Mouse (Mus musculus) MEL (cell line): ENCODE results near the gene Per1. TPM values are rescaled to one million over a fixed set of nuclear protein-coding genes. Genes with fewer than 3 reads are reported as not detected.
A peak's percentile ranks its signal among the peaks of the same experiment; 100 is the strongest.

Experiments used
- DNase-seq: peaks from one replicate; pipeline ENCODE4 v3.0.0; 2011; ENCODE audit warnings: low read depth, low spot score
- H3K27ac ChIP-seq: 2 replicates; pipeline ENCODE4 v1.5.1; 2012; ENCODE audit warnings: low read depth, mild to moderate bottlenecking, control low read depth, low read length, moderate library complexity; ENCODE audit not compliant: control insufficient read depth
- H3K27me3 ChIP-seq, 2 experiments: fragments of 150-350 bp in 1 of 2; sonication (generic) in 1 of 2; 2 replicates each; pipeline ENCODE4 v1.6.1; 2012; ENCODE audit warnings: low read length in 2 of 2, mild to moderate bottlenecking in 2 of 2, improper control_type of control experiment in 1 of 2, moderate library complexity in 1 of 2; ENCODE audit not compliant: insufficient read depth in 2 of 2, control insufficient read depth in 1 of 2
- H3K36me3 ChIP-seq, 2 experiments: 2 replicates each; pipeline ENCODE4 v1.6.1; 2012 to 2014; ENCODE audit warnings: low read length in 2 of 2, improper control_type of control experiment in 1 of 2, inconsistent platforms in 1 of 2, mild to moderate bottlenecking in 1 of 2; ENCODE audit not compliant: insufficient read depth in 2 of 2, control insufficient read depth in 1 of 2
- H3K4me1 ChIP-seq, 2 experiments: fragments of 150-350 bp in 1 of 2; sonication (generic) in 1 of 2; 2 replicates each; pipeline ENCODE4 v1.6.1; 2012; ENCODE audit warnings: low read length in 2 of 2, improper control_type of control experiment in 1 of 2, mild to moderate bottlenecking in 1 of 2; ENCODE audit not compliant: insufficient read depth in 2 of 2, control insufficient read depth in 1 of 2
- H3K4me3 ChIP-seq, 2 experiments: fragments of 150-350 bp in 1 of 2; sonication (generic) in 1 of 2; 2 replicates each; pipeline ENCODE4 v1.5.1; 2012; ENCODE audit warnings: low read depth in 2 of 2, low read length in 2 of 2, mild to moderate bottlenecking in 2 of 2, moderate library complexity in 2 of 2, control low read depth in 1 of 2, improper control_type of control experiment in 1 of 2; ENCODE audit not compliant: control insufficient read depth in 1 of 2, insufficient read depth in 1 of 2
- H3K79me2 ChIP-seq: 2 replicates; pipeline ENCODE4 v1.6.1; 2012; ENCODE audit warnings: mild to moderate bottlenecking, low read length, moderate library complexity; ENCODE audit not compliant: control insufficient read depth, poor library complexity, insufficient read depth
- H3K9ac ChIP-seq: 2 replicates; pipeline ENCODE4 v1.6.1; 2012; ENCODE audit warnings: low read depth, mild to moderate bottlenecking, control low read depth, low read length, moderate library complexity; ENCODE audit not compliant: control insufficient read depth, poor library complexity, severe bottlenecking
- H3K9me3 ChIP-seq: fragments of 150-350 bp; sonication (generic); replicated peaks from 2 replicates; pipeline ENCODE4 v1.6.1; 2012; ENCODE audit warnings: mild to moderate bottlenecking, low read length, improper control_type of control experiment, moderate library complexity; ENCODE audit not compliant: insufficient read depth
- CTCF ChIP-seq, 3 experiments: IDR thresholded peaks in 2 of 3; conservative IDR thresholded peaks in 1 of 3; 2 replicates each; pipeline ENCODE4 v1.5.1; 2011 to 2012; ENCODE audit warnings: low read length in 3 of 3, low read depth in 2 of 3, mild to moderate bottlenecking in 2 of 3, improper control_type of control experiment in 1 of 3, inconsistent platforms in 1 of 3, mixed read lengths in 1 of 3, moderate library complexity in 1 of 3; ENCODE audit not compliant: control insufficient read depth in 1 of 3, insufficient read depth in 1 of 3, poor library complexity in 1 of 3, severe bottlenecking in 1 of 3
- GABPA ChIP-seq: IDR thresholded peaks from 2 replicates; pipeline ENCODE4 v1.6.1; 2012; ENCODE audit warnings: low read depth, mild to moderate bottlenecking, inconsistent platforms, low read length, improper control_type of control experiment, moderate library complexity
- GATA1 ChIP-seq: IDR thresholded peaks from 2 replicates; pipeline ENCODE4 v1.6.1; 2011; ENCODE audit warnings: low read depth, low read length, improper control_type of control experiment
- HCFC1 ChIP-seq: IDR thresholded peaks from 2 replicates; pipeline ENCODE4 v1.6.1; 2012; ENCODE audit warnings: low read depth, mild to moderate bottlenecking, inconsistent platforms, low read length, improper control_type of control experiment, moderate library complexity
- KAT2A ChIP-seq: conservative IDR thresholded peaks from 2 replicates; pipeline ENCODE4 v1.6.1; 2012; ENCODE audit warnings: low read depth, low read length, improper control_type of control experiment, inconsistent platforms
- MAX ChIP-seq: IDR thresholded peaks from 2 replicates; pipeline ENCODE4 v1.6.1; 2011; ENCODE audit warnings: low read length, improper control_type of control experiment
- MAZ ChIP-seq: IDR thresholded peaks from 2 replicates; pipeline ENCODE4 v1.6.1; 2012; ENCODE audit warnings: low read depth, mild to moderate bottlenecking, inconsistent platforms, low read length, improper control_type of control experiment
- MEF2A ChIP-seq: IDR thresholded peaks from 2 replicates; pipeline ENCODE4 v1.6.1; 2014; ENCODE audit warnings: low read depth, mild to moderate bottlenecking, inconsistent platforms, low read length, improper control_type of control experiment; ENCODE audit not compliant: poor library complexity, insufficient replicate concordance, severe bottlenecking; ENCODE audit errors: extremely low read depth
- MXI1 ChIP-seq: IDR thresholded peaks from 2 replicates; pipeline ENCODE4 v1.6.1; 2011; ENCODE audit warnings: mild to moderate bottlenecking, low read depth, low read length, improper control_type of control experiment
- MYB ChIP-seq: IDR thresholded peaks from 2 replicates; pipeline ENCODE4 v1.6.1; 2011; ENCODE audit warnings: mild to moderate bottlenecking, low read depth, low read length, improper control_type of control experiment
- MYC ChIP-seq: IDR thresholded peaks from 2 replicates; pipeline ENCODE4 v1.6.1; 2011; ENCODE audit warnings: low read depth, mild to moderate bottlenecking, low read length, improper control_type of control experiment, moderate library complexity
- NRF1 ChIP-seq: IDR thresholded peaks from 2 replicates; pipeline ENCODE4 v1.6.1; 2014; ENCODE audit warnings: low read depth, mild to moderate bottlenecking, inconsistent platforms, low read length, improper control_type of control experiment, moderate library complexity; ENCODE audit not compliant: poor library complexity, insufficient read depth, severe bottlenecking
- POLR2AphosphoS5 ChIP-seq: IDR thresholded peaks from 2 replicates; pipeline ENCODE4 v1.6.1; 2012; ENCODE audit warnings: low read depth, borderline replicate concordance, mild to moderate bottlenecking, inconsistent platforms, low read length, moderate library complexity, mixed read lengths
- TAL1 ChIP-seq: IDR thresholded peaks from 2 replicates; pipeline ENCODE4 v1.6.1; 2012; ENCODE audit warnings: mild to moderate bottlenecking, inconsistent platforms, low read length, moderate library complexity, mixed read lengths
- TBP ChIP-seq: IDR thresholded peaks from 2 replicates; pipeline ENCODE4 v1.8.0; 2011; ENCODE audit warnings: low read depth, low read length, improper control_type of control experiment
- UBTF ChIP-seq: IDR thresholded peaks from 2 replicates; pipeline ENCODE4 v1.6.1; 2012; ENCODE audit warnings: low read depth, mild to moderate bottlenecking, inconsistent platforms, low read length, improper control_type of control experiment, moderate library complexity, borderline replicate concordance; ENCODE audit not compliant: insufficient read depth
- USF1 ChIP-seq: IDR thresholded peaks from 2 replicates; pipeline ENCODE4 v1.6.1; 2014; ENCODE audit warnings: low read depth, mild to moderate bottlenecking, inconsistent platforms, low read length, improper control_type of control experiment, moderate library complexity
- USF2 ChIP-seq, 2 experiments: IDR thresholded peaks; 2 replicates each; pipeline ENCODE4 v1.6.1; 2011 to 2012; ENCODE audit warnings: improper control_type of control experiment in 2 of 2, low read length in 2 of 2, borderline replicate concordance in 1 of 2, inconsistent platforms in 1 of 2, low read depth in 1 of 2, mild to moderate bottlenecking in 1 of 2; ENCODE audit not compliant: insufficient read depth in 1 of 2
- ZNF384 ChIP-seq: IDR thresholded peaks from 2 replicates; pipeline ENCODE4 v1.6.1; 2012; ENCODE audit warnings: low read depth, mild to moderate bottlenecking, inconsistent platforms, low read length, improper control_type of control experiment
- polyA plus RNA-seq, 2 experiments: library from polyadenylated mRNA; stranded (reverse) in 1 of 2; unstranded in 1 of 2; fragments of >175 nt in 1 of 2; fragments of >200 nt in 1 of 2; gene quantifications; 2 replicates each; pipeline versions ENCODE4 v1.2.1 to v1.2.4; 2012; ENCODE audit warnings: low replicate concordance in 2 of 2, low read depth in 1 of 2; ENCODE audit not compliant: insufficient read length in 2 of 2, insufficient read depth in 1 of 2, missing spikeins in 1 of 2
- total RNA-seq: library from RNA; depleted of rRNA; stranded (reverse); fragments of 300-350 nt; gene quantifications from 2 replicates; pipeline ENCODE4 v1.2.3, GENCODE M21; 2012

Per1 gene
- total and polyA plus RNA-seq, 3 experiments: 4.5 to 34.9 TPM; not detected in 1

DNA sequence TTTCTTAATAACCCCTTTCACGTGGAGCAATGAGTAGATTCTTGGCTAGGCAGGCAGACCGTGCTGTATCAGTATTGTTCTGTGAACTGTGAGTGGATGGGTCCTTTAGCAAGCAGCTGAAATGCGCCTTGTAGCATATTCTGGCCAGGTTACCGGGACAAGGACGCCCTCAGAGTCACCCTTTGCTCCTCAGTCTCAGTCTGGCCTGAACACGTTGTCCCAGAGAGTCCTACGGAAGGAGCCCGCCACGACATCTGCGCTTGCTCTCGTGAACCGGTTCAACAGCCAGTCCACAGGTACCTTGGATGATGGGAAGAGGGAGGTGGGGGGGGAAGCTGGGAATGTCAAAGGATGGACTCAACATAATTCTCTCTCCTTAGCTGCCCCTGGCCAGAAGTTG is 47.4 kb upstream of the Per1 start:
- Histone ChIP-seq H3K4me3 (no peak overlapping the region), H3K9ac (peak overlapping the region; percentile 23; the same call in 1 of the 2 replicates), H3K4me1 (peaks cover 3 to 11% of the 10 kb centered on the region in 2 experiments; a peak in 3 of 4 replicates), H3K79me2 (peaks cover 35% of the 10 kb centered on the region), H3K36me3 (peaks cover 17 to 19% of the 10 kb centered on the region in 2 experiments)
- no peak for DNase-seq
- no peak for TF ChIP-seq MXI1
- no peak for TF ChIP-seq USF1
- TF ChIP-seq MAZ: no peak
- no peak for TF ChIP-seq GATA1
- no peak for TF ChIP-seq MAX
- TF ChIP-seq TAL1: no peak
- TF ChIP-seq, all 39 proteins: peak for 0
- no peaks in the 10 kb centered on the region for H3K9me3 ChIP-seq
- H3K27ac ChIP-seq: no peak overlapping the region
- no peaks in the 10 kb centered on the region for H3K27me3 ChIP-seq

DNA sequence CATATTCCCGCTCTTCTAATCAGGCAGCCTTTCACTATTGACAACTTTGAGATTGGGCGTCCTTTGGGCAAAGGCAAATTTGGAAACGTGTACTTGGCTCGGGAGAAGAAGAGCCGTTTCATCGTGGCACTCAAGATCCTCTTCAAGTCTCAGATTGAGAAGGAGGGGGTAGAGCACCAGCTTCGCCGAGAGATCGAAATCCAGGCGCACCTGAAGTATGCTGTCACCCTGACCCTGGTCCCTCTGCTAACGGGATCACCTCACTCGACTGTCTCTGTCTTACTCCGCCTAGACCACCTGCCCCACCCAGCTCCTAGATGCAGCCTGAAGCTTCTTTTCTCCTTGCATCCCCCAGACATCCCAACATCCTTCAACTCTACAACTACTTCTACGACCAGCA is 46.9 kb upstream of the Per1 start:
- Histone ChIP-seq H3K27me3 (no peaks in the 10 kb centered on the region), H3K27ac (no peak overlapping the region), H3K79me2 (peaks cover 35% of the 10 kb centered on the region), H3K4me3 (no peak overlapping the region), H3K4me1 (peaks cover 3 to 11% of the 10 kb centered on the region in 2 experiments; a peak in 3 of 4 replicates), H3K36me3 (peaks cover 17 to 19% of the 10 kb centered on the region in 2 experiments), H3K9me3 (no peaks in the 10 kb centered on the region), H3K9ac (no peak overlapping the region)
- TF ChIP-seq NRF1 (no peak), USF1 (no peak)
- no peak for DNase-seq

DNA sequence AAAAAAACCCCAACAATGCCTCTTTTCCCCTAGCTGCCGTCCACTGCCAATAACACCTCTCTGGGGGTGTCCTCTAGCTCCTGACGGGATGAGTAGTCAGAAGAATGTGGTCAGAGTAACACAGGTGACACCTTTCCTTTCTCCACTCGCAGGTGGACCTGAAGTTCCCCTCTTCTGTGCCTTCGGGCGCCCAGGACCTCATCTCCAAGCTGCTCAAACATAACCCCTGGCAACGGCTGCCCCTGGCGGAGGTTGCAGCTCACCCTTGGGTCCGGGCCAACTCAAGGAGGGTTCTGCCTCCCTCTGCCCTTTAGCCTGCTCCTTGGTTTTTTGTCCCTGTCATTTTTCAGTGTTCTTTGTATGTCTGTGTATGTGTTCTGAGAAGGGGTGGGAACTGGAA is 44.3 kb upstream of the Per1 start:
- Histone ChIP-seq H3K9ac (no peak overlapping the region), H3K36me3 (peaks cover 7 to 19% of the 10 kb centered on the region in 2 experiments; a peak in 3 of 4 replicates), H3K4me3 (no peak overlapping the region), H3K79me2 (peaks cover 34% of the 10 kb centered on the region), H3K9me3 (no peaks in the 10 kb centered on the region), H3K27ac (no peak overlapping the region), H3K4me1 (peaks cover 0 to 7% of the 10 kb centered on the region in 2 experiments; a peak in 1 of 4 replicates), H3K27me3 (no peaks in the 10 kb centered on the region)
- TF ChIP-seq USF1: no peak
- no peak for TF ChIP-seq MEF2A
- no peak for TF ChIP-seq HCFC1
- no peak for TF ChIP-seq NRF1
- TF ChIP-seq MYB: no peak
- no peak for TF ChIP-seq TBP
- TF ChIP-seq ZNF384: no peak
- TF ChIP-seq GABPA: no peak
- no peak for TF ChIP-seq MYC
- no peak for TF ChIP-seq UBTF
- no peak for TF ChIP-seq CTCF (IDR thresholded peaks at IDR 0.05 in 2 of 3, conservative IDR thresholded peaks at IDR 0.05 in 1 of 3; ENCODE audit: control insufficient read depth in 1 of 3, insufficient read depth in 1 of 3, low read depth in 2 of 3, low read length in 3 of 3, poor library complexity in 1 of 3, severe bottlenecking in 1 of 3)
- no peak for TF ChIP-seq KAT2A
- no peak for TF ChIP-seq POLR2AphosphoS5
- no peak for TF ChIP-seq USF2 (IDR thresholded peaks at IDR 0.05; ENCODE audit: borderline replicate concordance in 1 of 2, insufficient read depth in 1 of 2, low read depth in 1 of 2, low read length in 2 of 2)
- no peak for DNase-seq
